Mouse (Mus musculus): ENCODE measurements at regions not wholly inside any gene's neighbourhood (a gene's known extent, or its start where the extent isn't known, plus 50 kb on each side); places are given as distances from the start of the nearest gene placed in this dataset.

- no peak for DNase-seq (ENCODE audit: low read depth, low spot score)
Observed at GRCm38 (mm10) chr14:106364767-106365623, 259.0 kb downstream of the Trim52 start.

GRCm38 (mm10) chr14:106365624-106366118 is 259.7 kb downstream of the Trim52 start:
- DNase-seq (ENCODE audit: low read depth, low spot score), result no peak

- no peak for DNase-seq (ENCODE audit: low read depth, low spot score)
Observed at GRCm38 (mm10) chr14:106373451-106373850, 267.5 kb downstream of the Trim52 start.

DNA sequence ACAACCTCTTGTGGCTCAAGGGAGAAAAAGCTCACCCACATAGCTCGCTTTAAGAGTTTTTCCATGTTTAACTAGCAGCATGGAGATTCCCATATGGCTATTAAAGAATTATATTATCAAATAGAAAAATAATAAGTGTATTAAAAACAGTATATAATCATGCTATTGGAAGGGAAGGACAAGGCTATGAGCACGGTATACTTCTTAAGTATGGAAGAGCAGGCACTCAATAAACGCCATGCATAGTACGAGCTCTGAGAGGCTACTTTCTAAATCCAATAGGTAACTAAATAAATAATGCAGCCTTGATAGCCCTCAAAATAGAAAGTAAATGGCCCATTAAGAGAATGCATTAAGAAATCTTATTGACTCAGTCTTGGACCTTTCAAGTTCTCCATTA is 273.6 kb downstream of the Trim52 start:
- DNase-seq (ENCODE audit: low read depth, low spot score), result no peak

GRCm38 (mm10) chr14:106387671-106388070 is 281.7 kb downstream of the Trim52 start:
- DNase-seq (ENCODE audit: low read depth, low spot score), result no peak

DNA sequence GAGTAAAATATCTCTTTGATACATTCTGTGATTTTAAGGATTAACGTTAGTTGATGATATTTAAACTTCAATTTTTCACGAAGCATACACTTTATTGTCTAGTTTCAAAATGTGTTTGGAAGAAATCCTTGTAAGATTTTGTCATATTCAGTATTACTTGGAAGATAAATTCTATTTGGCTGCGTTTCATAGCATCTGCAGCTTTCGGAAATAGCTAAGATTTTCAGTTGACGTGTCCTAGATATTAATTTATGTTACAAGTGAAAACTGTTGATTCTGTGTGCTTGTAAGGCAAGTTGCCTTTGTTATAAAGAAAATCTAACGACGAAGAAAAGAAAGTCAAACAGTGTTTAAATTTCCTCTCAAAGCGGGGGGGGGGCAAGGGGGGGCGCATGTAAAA is 284.5 kb downstream of the Trim52 start:
- DNase-seq (ENCODE audit: low read depth, low spot score), result peak; percentile 32

- DNase-seq (ENCODE audit: low read depth, low spot score), result no peak
Observed at GRCm38 (mm10) chr14:106393978-106394377, 288.0 kb downstream of the Trim52 start.

DNA sequence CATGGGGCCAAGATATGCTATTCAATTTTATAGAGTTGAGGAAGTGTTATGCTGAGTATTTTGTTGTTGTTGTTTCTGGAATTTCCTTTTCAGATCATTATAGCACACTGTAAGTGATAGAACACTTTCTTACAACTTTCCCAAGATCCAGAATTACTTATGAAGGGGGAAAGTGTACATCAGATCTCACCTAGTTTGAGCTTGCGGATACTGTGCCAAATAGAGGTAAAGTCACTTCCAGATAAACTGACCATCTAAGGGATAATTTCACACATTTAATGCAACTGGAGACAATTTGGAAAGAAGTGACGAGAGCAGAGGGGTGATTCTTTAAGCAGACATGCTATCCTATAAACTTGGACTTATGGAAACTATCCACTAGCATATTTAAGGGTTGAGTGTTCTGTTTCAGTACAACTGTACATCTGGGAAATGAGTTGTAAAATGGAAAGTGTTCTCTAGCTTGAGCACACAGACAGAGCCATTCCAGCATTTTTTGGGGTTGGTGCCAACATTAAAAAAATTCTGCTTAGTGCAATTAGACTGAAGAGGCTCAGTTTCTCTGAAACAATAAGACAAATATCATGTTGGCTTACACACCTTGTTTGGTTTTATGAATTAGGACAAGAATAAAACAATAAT is 307.0 kb downstream of the Trim52 start:
- DNase-seq (ENCODE audit: low read depth, low spot score), result no peak

- DNase-seq (ENCODE audit: low read depth, low spot score), result no peak
Observed at GRCm38 (mm10) chr14:106424714-106425113, 318.7 kb downstream of the Trim52 start.

DNA sequence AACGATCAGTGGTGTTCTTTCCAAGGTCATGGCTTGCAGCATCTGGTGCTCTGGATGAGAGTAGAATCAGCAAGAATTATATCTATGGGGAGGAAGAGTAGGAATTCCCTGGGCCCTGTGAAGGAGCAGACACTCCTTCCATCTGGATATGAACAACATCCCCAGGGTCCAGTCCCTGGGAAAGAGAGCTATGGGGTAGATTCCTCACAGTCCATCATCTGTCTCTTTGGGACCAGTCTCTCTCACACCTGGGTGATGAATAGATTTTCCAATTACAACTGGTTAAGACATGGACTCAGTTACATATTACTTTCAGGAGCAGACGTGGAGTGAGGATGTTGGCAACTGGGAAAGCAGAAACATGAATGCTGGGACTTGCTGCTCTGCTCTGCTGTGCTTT is 322.6 kb downstream of the Trim52 start:
- no peak for DNase-seq (ENCODE audit: low read depth, low spot score)

DNA sequence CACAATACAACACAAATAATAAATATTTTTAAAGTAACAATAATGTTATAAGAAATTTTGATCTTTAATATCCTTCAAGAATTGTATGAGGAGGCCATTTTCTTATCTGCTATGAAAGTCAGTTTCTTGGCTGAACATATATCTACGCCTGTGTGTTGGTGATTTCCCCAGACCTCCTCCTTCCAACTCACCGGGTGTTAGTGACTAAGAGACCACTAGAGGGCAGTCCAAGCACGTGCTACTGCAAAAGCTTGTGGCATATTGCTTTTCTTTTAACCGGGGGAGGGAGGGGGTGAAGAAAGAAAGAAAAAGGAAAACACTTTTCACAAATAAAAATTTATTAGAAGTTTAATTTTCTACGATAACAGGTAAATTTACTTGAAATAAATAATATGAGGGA is 333.3 kb downstream of the Trim52 start:
- DNase-seq (ENCODE audit: low read depth, low spot score), result peak; percentile 44

DNA sequence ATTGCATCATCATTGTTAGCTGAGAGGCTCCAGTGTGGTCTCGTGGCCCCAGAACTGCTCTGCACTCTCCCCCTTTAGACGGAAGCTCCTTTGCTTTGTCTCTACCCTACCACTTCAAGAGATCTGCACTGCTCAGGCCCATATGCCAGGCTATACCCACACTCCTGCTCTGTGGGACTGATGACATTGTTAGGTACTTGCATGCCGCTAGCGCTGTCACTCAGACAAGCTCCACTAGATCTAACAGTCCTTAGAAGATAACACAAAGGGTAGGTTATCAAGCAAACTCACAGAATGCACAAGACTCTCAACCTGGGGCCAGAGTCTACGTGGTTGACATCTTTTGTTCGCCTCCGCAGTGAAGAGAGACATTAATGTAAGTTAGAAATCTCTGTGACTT is 383.1 kb downstream of the Trim52 start:
- no peak for DNase-seq (ENCODE audit: low read depth, low spot score)

DNA sequence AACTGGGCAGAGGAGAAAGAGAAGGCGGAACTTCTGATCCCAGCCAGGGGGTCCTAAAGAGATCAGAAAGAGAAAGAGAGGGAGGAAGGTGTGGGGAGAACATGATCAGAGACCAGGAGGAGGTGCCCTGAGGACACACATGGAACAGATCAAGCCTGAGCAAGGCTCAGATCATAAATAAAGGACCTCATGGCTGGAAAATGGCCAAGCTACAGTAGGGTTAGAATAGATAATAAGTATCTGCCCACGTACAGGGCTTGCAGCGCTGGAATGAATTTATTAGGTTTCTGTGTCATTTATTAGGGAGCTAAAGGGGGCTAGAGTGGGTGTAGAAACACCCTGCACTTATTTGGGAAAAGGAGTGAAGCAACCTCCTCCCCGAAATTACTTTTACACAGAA is 385.4 kb downstream of the Trim52 start:
- no peak for DNase-seq (ENCODE audit: low read depth, low spot score)

DNA sequence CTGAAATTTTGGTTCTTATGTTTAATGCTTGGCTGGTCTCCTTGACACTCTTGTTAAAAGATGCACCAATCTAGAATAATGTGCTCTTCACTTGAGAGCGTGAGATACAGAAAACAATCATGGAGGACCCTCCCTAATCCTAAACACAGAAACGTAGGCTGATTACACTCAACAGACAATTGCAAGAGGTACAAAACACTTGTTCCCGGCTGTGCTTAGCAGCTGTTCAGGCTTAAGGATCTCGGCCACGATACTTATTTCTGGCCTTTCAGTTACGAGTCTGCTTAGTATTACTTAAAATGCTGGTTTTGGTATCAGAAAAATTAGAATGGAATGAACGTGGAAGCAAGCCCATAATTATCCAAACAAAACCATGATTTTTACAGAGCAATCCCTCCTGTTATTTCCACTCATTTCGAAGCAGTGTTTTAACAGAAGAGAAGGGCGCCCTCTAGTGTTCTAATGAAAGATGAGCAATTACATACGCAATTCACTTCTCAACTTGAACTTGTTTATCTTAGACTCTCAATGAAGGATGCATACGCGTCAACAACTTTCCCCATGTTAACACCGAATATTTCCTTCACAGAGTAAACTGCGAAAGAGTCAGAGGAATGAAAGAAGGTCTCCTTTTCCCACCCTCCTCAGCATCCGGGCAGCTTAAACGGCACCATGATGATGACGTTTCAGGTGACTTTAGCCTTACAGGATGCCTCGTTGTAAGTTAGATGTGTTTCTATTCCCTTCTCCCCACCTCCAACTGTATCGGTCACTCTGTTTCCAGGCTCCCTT is 394.5 kb downstream of the Trim52 start:
- DNase-seq (ENCODE audit: low read depth, low spot score), result peak; percentile 64

DNA sequence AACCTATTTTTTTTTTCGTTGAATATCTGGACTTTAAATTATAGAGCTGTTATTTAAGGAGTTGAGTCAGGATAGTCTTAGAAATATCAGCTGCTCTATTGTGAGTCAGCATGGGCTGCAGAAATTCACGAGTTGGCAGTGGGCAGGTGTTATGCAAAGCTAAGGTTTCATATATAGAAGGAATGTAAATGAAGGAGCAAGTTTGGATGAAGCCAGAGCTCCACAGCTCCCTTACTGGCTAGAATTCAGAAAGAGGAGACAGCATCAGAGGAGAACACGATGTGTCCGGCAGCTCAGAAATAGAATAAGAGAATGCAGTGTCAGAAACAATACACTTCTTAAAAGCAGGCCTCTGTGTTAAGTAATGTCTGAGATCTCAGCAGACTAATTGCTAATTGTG is 400.9 kb downstream of the Trim52 start:
- peak; percentile 92 for DNase-seq (ENCODE audit: low read depth, low spot score)

DNA sequence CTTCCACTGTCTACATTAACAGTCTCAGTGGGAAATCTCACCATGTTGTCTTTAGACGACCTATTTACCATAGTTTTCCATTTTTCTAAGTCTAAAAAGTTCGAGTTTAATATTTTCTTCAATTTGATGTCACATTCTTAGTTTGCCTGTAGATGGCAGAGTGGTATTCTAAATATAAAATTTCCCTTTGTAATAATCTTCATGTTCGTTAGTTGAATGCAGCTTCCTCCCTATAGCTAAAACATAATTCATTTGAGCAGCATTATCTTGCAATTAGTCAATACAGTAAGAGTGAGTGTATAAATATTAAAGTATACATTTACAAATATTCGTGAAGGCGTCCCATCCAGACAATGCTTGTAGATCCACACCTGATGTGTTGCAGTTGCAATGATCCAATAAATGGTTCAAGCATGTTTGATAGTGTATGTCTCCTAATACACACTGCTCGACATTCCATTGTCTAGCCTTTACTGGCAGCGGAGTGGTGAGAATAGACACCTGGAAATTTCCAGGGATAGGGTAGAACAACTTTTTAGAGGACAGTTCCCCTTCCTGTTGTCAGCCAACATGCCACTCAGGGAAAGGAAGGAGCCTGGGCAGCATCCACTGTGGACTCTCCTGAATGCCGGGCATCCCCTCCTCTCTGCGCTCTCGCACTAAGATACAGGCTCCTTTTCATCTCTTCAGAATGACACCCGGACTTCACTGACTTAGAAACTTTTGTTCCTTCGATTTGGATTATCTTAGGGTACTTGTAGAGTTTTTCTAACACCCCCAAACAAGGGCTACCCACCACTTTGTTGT is 412.8 kb downstream of the Trim52 start:
- no peak for DNase-seq (ENCODE audit: low read depth, low spot score)

DNA sequence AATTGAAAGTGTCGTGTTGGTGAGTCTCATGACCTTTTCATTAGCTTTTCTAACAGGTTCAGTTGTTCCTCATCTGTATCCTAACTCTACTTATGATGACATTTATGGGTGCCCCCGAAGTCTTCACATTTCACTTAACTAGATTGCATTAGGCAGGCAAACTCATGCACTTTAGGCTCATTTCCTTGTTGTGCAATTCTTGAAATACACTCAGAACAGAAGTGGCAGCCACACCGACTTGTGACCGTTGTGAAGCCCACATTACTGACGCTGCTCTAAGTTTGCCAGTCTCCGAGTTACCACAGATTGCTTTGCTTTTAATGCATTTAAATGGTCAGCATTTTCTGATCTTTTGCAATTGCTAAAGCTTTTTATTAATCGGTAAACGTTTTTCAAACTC is 414.8 kb downstream of the Trim52 start:
- no peak for DNase-seq (ENCODE audit: low read depth, low spot score)

DNA sequence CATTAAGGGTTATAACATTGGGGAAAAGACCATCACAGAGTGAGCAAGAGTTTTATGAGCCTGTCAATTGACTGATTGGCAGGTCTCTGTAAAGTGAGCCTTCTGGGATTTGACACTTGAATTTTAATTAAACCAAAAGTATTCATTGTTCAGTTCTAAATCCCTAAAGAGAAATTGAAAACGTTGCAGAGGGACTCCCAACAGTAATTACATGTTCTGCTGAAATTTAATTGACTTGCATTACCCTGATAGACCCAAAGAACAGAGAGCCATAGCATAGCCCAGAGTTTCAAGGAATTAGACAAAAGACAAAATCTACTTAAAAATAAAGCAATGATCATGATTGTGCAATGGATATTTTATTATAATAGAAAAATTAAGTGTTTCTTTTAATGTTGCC is 444.2 kb downstream of the Trim52 start:
- DNase-seq (ENCODE audit: low read depth, low spot score), result no peak

- no peak for DNase-seq (ENCODE audit: low read depth, low spot score)
Observed at GRCm38 (mm10) chr14:106579281-106579680, 473.3 kb downstream of the Trim52 start.

GRCm38 (mm10) chr14:106581886-106582285 is 475.9 kb downstream of the Trim52 start:
- no peak for DNase-seq (ENCODE audit: low read depth, low spot score)

- no peak for DNase-seq (ENCODE audit: low read depth, low spot score)
Observed at GRCm38 (mm10) chr14:106593352-106593751, 487.4 kb downstream of the Trim52 start.

All from telencephalon, adult 2 months (tissue).